Mouse (Mus musculus) spleen, postnatal 4 days (tissue): Measurements from ENCODE around the gene Sncb.
"Not testable (repeated sequence)": the region's sequence is repeated elsewhere in the genome, so short reads cannot be mapped to it uniquely, and the experiment has no call there.

Experiments used
- DNase-seq, 2 experiments: peaks; one replicate each; pipeline ENCODE4 v3.0.0; 2022; ENCODE audit warnings: low spot score in 2 of 2

Gene Sncb

DNA sequence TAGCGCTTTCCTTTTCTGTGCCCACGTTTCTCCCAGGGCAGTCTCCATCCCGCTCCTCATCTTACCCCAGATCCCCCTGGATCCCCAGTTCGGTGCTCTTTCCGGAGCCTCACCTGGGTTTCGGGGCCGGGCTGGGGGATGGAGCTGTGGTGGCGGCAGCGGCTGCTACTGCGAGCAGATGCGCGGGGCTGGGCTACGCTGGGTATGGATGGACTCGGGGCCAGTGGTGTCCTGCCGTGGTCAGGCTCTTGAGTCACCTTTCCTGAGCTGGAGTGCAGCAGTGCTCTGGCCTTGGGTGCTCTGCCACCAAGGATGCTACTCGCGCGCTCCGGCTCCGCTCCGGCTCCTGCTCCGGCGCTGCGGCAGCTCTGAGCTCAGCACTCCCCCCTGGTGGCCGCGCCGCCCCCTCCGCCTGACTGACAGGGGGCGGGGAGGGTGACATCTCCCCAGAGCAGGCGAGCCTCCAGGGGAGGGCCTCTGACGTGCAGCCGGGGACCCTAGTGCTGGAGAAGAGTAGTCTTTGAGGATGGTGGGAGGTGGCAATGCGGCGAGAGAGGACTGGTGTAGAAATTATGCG lies at the start of gene Sncb:
Gene Sncb (minus strand): TSS at position 404 of the 577 bp plus-strand sequence.
- peak; percentile 46 to 82 for DNase-seq

DNA sequence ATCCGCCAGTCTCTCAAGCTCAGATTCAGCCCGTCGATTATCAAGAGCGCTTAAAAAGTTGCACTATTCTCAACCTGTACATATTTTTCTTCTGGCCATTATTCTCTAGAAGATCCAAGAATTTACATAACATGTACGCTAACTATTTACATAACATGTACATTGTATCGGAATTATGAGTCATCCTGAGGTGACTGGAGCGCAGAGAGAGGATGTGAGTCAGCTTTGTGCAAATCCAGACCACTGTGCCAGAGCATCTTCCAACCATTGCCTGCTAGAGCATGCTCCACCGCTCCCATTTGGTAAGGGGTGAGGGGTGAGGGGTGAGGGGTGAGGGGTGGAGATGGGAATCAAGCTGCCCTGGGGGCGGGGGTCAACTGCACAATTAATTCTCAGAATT lies 47.0 kb upstream of the Sncb start:
- DNase-seq = no peak

DNA sequence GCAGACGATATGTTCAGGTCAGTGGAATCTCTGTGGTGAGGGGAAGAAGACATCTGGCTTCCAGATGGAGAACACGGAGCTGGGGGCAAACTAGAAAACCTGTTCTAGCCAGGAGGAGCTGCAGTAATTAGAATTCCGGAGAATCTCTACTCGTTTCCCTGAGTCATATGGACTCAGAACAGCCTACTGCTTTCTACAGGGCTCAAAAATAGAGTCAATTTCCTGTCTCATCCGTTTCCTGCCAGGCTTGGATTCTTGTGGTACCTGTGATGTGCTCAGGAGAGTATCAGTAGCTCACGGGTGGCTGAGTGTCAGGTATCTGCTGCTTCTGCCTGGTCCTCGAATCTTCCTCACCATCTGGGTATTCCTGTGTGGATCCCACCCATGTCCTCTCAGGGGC lies 45.1 kb upstream of the Sncb start:
- no peak for DNase-seq

DNA sequence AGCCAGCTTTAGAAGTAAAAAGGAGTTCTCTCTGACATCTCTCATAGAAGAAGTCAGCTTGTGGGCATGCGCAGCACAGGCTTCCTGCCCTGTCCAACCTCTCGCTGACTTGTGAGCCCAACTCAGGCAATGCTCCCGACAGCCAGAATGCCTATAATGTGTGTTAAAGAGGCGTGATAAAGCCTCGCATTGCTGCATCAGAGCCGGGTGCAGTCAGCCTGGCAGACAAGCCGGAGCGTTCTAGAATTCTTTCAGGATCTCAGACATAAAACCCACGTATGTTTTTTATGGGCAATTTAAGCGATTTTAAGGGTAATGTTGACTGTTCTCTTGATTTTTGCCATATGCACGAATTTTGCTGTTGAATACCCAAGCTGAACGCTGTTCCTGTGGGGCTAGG lies 41.7 kb upstream of the Sncb start:
- no peak for DNase-seq

DNA sequence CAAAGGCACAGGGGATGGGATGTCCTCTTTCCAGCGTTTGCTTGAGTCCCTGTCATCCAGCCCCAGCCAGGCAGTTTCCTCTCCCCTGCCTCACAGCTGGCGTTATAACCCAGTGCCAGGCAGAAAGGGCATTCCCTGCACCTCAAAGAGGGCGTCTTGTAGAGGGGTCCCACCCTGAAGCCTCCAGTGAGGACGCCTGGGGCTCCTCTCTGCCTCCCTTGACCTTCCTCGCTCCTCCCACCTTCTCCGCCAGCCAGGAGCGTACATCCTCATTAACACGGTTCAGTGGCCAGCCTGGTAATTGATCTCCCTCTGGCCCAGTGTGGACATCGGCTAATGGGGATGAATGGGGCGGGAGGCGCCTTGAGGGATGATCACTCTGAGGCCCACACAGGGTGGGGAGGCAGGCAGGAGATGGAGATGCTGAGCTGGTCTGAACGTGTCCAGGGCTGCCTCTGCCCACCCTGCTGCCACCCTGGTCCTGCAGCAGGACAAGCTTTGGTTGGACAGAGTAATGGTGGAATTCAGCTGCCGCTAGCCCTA lies 40.1 kb upstream of the Sncb start:
- no peak for DNase-seq

DNA sequence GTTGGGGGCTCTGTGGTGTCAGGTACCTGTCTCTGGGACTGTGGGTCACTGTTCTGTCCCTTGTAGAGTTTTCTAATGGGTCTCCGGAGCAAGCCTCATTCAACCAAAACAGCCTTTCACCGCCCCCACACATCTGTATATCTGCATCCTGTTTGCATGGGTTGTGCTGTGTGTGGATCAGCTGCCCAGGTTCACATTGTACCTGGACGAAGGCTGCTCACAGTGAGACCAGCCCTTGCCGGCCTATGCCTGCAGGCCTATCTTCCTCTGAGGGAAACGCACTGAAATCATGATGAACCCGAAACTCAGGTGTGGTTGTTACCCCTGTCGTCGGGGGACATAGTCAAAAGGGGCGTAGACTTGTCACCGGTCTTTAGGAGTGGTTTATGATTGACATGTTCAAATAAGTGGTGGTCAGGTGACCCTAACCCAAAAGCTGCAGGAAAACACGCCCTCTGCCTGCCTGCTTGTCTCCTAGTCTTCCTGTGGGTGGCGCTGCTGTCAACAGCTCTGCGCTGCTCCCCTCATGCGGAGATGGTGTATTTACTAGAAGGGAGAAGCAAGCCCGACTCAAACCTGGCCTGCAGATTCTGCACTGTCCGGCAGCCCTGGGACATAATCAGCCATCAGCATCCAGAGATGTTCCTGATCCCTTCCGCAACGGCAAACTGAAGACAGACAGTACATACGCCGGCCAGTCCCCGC lies 38.9 kb upstream of the Sncb start:
- DNase-seq = no peak

DNA sequence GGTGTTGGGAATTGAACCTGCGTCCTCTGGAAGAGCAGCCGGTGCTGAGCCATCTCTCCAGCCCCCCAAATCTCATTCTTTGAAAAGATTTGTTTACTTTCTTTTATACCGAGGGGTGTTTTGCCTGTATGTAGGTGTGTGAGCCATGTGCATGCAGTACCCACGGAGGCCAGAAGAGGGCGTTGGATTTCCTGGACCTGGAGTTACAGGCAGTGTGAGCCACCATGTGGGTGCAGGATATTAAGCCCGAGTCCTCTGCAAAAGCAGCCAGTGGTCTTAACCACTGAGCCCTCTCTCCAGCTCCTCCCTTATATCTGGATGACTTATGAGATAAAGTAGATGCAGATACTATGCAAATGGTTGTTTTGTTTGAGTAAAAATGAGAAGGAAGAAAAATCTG lies 36.6 kb upstream of the Sncb start:
- DNase-seq = no peak

DNA sequence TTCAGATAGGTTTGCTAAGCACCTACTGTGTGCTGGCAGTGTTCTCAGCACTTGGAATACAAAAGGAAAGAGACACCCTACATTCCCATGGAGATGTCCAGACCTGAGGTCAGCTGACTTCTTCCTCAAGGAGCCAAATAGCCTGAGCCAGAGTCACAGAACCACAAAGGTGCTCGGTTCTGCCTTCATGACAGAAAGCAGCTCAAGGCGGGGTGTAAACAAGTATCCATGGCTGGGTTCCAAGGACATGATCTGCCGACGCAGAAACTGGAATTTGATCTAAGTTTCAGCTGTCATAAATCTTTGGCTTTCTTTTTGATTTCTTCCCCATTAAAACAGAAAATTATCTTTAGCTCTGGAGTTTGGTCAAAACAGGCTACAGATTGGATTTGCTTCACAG lies 33.8 kb upstream of the Sncb start:
- DNase-seq = no peak

DNA sequence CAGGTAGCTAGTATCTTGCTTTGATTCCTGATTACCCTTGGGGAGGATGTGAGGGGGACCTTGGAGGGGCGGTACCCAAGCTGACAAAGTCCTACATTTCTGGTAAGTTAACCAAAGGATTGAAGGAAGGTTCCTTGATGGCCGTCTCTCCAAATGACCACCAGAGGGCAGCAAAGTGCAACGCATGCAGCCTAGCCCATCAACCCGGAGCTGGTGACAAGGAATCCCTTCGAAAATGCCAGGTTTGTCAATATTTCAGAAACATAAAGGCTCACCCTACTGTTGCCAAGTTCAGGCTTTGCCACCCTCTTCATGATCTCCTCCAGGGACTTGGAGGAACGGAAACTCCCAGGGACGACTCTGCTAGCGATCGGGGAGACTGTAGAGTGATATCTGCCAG lies 33.3 kb upstream of the Sncb start:
- peak; percentile 43 to 84 for DNase-seq

DNA sequence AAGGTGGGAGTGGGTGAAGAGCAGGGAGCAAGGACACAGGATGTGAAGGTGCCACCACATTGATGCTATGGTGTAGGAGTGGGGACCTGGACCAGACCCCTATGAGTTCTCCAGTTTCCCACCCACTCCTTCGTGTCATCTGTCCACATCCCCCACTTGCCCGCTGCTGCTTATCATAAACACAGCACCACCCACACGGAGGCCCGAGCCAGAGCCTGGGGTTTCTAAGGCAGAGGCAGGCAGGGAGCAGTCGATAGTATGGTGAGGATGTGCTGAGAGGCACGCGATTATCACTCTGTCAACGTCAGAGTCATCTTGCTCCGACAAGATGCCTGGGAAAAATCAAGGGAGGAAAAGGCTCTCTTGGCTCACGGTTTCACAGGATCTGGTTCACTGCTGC lies 32.3 kb upstream of the Sncb start:
- DNase-seq = no peak

DNA sequence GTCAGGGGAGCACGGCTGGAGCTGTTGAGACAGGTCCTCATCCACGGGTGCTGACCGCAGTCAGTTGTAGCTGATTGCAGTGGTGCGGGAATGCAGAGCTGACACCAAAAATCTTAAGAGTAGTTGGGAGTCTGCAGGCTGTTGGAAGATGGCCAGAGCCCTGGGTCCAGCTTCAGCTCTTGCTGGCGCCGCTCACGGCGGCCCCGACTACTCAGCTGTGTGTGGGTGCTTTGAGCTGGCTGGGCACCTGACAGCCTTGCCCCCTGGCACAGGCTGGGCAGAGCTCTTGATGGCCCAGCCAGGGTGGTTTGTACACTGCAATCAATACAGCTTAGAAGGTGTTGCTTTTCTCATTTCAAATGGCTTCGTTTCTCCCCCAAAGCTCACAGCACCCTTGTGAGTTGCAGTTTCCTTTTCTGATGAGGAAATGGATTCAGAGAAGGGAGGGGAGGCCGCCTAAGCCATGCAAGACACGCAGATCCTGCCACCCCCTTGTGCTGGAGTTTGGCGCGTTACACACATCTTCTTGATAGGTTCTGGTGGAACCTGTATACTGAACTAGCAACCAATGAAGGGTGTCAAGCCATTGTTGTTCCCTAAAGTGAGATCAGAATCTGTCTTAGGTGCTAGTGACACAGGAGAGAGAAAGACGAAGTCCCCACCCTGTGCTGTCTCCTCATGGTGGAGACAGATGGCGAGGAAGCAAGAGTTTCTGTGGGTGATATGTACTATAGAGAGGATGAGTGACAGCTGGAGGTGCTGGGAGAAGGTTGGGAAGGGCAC lies 31.7 kb upstream of the Sncb start:
- no peak for DNase-seq

DNA sequence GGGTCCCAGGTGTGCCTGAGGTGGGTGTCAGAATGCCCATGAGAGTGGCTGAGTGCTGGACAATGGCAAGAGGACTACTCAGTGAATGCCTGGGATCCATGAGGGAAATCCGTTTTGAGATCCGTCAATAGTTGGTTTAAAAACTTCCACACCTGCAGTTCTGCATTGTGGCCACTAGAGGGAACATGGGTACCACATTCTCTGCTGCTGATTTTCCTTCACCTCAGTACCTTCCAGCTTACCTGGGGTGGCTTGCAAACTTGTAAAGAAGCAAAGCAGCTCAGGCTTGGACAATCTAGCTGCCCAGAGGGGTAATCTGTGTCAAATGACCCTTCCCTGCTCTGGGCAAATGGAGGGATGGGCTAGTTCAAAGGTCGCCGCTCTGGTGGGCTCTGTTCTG lies 31.0 kb upstream of the Sncb start:
- DNase-seq = no peak

DNA sequence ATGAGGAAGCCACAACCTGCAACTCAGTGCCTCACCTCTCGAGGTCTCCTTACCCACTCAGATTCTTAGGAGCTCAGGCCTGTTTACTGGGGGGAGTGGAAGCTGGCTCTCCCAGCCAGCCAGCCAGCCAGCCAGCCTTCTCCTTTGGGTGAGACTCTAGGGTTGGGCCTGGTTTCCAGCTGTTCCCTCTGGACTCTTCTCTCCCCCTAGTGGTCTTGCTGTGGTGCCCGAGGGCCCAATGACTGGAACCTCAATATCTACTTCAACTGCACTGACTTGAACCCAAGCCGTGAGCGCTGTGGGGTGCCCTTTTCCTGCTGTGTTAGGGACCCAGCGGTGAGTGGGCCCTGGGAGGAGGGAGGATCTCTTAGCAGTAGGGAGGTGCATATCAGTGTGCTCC lies 28.4 kb upstream of the Sncb start:
- no peak for DNase-seq

DNA sequence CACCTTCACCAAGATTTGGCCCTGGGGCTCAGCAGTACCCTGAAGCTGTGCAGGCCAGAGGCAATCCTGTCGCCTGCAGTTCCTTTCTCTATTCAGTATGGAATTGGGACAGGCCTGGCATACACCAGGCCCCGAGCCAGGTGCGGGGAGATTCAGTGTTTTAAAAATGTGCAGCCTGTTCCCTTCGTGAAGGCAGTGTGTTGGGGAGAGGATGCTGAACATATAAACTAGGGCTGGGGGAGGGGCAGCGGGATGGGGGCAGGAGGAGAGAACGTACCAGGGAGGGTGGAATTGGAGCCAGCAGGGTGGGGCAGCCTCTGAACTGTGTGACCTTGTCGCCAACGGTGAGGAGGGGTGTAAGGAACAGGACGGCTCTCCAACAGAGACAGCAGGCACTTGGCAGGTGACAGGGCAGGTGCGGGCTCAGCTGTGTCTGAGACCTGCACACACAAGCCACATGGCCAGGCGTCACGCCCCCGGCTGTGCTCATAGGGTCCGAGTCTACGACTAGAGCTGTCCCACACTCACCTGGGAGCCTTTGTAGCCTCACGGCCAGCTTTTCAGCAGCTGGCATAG lies 27.7 kb upstream of the Sncb start:
- no peak for DNase-seq

DNA sequence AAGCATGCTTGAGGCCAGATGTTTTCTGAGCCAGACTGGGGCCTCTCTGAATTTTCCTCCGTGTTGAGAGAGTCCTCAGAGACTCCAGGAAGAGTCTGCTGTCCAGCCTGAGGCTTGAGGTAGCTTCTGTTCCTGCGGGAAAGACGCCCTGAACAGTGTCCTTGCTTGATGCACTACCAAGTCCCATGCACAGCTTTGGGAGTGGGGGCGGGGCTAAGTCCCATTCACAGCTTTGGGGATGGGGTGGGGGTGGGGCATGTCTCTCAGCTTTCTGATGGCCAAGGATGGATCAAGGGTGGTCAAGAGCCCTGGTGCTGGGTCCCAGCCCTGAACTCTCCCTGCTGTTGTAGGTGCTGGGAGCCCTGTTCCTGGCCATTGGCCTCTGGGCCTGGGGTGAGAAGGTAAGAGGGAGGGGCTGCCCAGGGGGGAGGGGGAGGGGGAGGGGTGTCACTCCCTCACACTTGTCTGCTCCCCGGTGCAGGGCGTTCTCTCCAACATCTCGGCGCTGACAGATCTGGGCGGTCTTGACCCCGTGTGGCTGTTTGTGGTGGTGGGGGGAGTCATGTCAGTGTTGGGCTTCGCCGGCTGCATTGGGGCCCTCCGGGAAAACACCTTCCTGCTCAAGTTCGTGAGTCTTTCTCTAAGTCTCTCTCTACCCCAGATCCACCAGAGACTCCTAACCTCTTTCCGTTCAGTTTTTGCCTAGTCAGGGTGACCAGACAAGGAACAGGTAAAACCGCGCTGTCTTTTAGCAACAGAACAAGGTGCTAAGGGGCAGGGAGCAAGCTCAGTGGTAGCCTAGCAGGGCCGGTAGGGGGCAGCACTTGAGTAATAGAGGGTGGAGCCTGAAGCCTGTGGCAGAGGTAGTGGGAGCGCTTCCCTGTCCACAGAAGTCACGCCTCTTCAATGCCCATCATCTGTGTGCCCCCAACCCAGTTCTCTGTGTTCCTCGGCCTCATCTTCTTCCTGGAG lies 26.1 kb upstream of the Sncb start:
- DNase-seq = no peak

DNA sequence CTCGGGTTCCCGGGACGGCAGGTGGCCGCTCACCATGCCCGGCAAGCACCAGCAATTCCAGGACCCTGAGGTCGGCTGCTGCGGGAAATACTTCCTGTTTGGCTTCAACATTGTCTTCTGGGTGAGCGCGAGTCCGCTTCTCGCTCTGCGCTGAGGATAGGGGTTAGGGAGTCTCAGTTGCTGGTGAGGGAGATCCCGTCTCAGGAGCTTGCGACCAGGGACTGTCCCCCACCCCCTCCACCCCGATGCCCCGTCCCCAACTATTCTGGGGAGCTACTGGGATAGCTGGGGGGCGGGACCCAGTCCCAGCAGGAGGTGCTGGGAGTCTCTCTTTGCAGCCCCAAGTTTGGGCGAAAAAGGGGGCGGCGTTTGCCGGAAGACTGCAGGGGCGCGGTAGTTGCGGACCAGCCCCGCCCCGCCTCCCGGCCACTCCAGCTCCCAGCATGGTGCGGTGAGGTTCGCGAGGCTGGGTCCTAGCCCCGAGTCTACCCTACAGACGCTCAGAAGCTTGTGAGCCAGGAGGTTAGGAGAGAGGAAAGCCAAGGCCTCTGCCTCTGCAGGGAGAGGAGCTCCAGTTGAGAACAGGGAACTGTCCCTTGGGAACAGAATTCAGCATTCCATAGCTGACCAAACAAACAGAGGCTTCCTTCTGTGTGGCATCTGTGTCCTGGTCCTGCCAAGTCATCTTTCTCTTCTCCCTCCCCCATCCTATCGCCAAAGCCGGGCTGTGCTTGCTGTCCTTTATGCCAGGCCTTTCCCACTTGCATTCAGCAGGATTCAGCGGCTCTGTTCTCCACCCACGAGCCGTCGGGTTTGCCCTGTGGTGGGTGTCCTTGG lies 23.4 kb upstream of the Sncb start:
- DNase-seq = no peak

DNA sequence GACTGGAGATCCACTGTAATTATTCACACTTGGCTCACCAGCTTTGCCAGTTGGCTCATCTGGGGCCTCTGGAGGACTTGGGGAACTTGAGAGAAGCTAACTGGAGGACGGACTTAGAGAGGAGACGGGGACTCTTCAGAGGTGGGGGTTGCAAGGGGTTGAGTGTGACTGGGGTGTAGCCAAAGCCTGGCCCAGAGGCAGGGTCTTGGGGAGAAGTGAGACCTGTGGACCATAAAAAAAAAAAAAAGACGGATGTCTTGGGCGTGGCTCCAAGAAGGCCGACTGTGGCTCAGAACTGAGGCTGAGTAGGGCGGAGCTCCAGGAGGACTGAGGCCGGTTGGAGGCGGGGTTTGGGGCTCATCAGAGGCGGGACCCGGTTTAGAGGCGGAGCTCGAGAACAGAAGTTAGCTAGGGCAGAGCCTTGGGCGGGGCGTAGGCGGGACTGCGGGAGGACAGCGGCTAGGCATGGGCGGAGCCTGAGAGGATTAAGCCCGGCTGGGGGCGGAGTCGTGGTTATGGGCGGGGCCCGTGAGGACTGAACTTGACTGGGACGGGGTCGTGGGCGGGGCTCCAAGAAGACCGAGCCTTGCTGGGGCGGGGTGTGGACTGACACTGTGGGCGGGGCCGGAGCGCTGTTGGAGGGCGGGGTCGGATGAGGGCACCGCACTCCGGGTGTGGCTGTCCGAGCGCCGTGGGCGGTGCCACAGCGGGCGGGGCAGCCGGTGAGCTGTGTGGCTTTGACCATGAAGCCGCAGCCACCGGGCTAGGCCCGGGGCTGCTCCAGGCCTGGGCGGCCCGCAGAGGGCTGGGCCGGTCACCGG lies 22.6 kb upstream of the Sncb start, which contains the start of gene Tspan17:
Gene Tspan17 (plus strand): TSS at position 638 of the 821 bp plus-strand sequence.
- DNase-seq = peak; percentile 87 to 91

DNA sequence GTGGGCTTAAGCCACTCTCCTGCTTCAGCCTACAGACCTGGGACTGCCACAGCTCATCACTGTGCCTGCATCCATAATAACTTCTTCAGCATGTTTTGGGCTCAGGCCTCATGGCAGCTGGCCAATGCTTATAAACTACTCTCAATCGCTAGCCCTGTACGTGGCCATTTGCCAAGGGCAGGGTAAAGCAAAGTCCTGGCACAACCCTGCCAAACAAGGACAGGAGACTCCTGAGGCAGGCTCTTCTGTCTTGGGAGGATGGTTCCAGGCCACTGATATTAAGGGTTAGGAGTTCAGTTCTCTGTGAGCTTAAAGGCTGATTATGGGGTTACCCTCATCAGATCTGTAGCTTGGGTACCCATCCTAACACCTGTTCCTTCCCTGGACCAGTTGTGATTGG lies 21.2 kb upstream of the Sncb start:
- DNase-seq = not testable (repeated sequence)

DNA sequence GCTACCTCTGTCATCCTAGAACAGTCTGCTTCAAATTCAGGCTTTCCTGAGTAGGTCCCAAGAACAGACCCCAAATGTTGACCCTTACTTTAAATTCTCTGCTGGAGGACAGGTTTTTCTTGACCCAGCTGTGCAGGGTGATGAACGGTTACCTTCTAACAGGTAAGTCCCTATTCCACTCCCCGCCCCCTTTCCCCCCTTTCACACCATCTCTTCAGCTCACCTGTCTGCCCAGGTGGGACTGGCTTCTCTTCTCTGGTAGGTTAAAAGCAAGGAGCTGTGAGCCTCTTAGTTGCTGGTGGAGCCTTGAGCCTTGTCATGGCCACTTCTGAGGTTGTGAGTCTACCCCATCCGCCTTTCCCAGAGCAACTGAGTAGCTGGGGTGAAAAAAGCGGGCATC lies 17.3 kb upstream of the Sncb start, which contains the start of gene Eif4e1b:
Gene Eif4e1b (plus strand): TSS at position 301 of the 400 bp plus-strand sequence.
- no peak for DNase-seq
